Mouse (Mus musculus) liver, adult 2 months (tissue): ENCODE data around the gene Numb.

Source experiments
- CTCF ChIP-seq: fragments of 200-500 bp; IDR thresholded peaks from 2 replicates; pipeline ENCODE4 v1.5.1; 2011; ENCODE audit warnings: low read depth, low read length, control low read depth
- POLR2A ChIP-seq: fragments of 200-500 bp; IDR thresholded peaks from 2 replicates; pipeline ENCODE4 v1.6.1; 2011; ENCODE audit warnings: low read length, control low read depth; ENCODE audit not compliant: insufficient read depth; ENCODE audit errors: extremely low read depth

DNA sequence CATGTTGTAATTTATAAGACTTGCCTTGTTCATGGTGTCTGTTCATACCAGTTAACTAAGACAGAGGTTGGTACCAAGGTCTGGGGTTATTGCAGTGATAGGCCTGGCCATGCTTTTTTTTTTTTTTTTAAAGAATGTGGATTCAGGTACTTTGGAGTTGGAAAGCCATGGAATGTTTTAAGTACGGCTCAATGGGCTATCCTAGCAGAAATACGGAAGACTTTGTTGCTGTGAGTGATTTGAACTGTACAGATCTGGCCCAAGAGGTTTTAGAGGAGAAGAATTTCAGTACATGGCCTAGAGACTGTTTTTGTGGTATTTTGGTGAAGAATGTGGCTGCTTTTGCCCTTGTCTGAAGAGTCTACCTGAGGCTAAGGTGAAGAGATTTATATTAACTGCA is 63.7 kb downstream of the Numb start:
- TF ChIP-seq CTCF (no peak), POLR2A (no peak)
